Mouse (Mus musculus): ENCODE data around the gene Paqr9. TPM values are rescaled to one million over a fixed set of nuclear protein-coding genes. Genes with fewer than 3 reads are reported as not detected.
"Not testable (repeated sequence)": the region's sequence is repeated elsewhere in the genome, so short reads cannot be mapped to it uniquely, and the experiment has no call there.

Paqr9 gene
- polyA plus RNA-seq (2016; fragmentation: Nextera tagmentation; extraction: Ambion mirVana), result 0.20 and 0.31 TPM in 2 replicates

GRCm38 (mm10) chr9:95559059-95559935, at the start of gene Paqr9:
Paqr9 (plus strand) TSS chr9:95559657.
- no peaks in the 10 kb centered on the region for H3K9me3 ChIP-seq
- ATAC-seq (ENCODE audit: insufficient number of reproducible peaks, insufficient read depth, low FRiP score, low TSS enrichment, low read depth), result peak; percentile 64
- peaks cover 10% of the 10 kb centered on the region for H3K4me1 ChIP-seq (replicated peaks)
- WGBS, result 2% methylated on average over 67 of the region's 118 CpGs
- H3K27ac ChIP-seq, result no peak within 1 kb of the TSS
- no peaks in the 10 kb centered on the region for H3K36me3 ChIP-seq
- H3K9ac ChIP-seq (replicated peaks), result peak within 1 kb of the TSS; percentile 66
- peak within 1 kb of the TSS; percentile 97 for H3K4me2 ChIP-seq
- H3K27me3 ChIP-seq, result peaks cover 86% of the 10 kb centered on the region
- peak within 1 kb of the TSS; percentile 61 for H3K4me3 ChIP-seq (replicated peaks)

- peak; percentile 18; the same call in 1 of the 2 replicates for ATAC-seq (ENCODE audit: insufficient number of reproducible peaks, insufficient read depth, low FRiP score, low TSS enrichment, low read depth)
- Histone ChIP-seq H3K4me2 (peak overlapping the region; percentile 88), H3K4me3 (replicated peaks) (peak overlapping the region; percentile 96), H3K4me1 (replicated peaks) (peaks cover 18% of the 10 kb centered on the region), H3K36me3 (no peaks in the 10 kb centered on the region), H3K27me3 (no peaks in the 10 kb centered on the region), H3K27ac (peak overlapping the region; percentile 92; the same call in 1 of the 2 replicates), H3K9me3 (no peaks in the 10 kb centered on the region), H3K9ac (replicated peaks) (peak overlapping the region; percentile 93)
- 5% methylated on average over 21 of the region's 21 CpGs for WGBS
Measured at GRCm38 (mm10) chr9:95510693-95511404, 48.6 kb upstream of the Paqr9 start.

- ATAC-seq (ENCODE audit: insufficient number of reproducible peaks, insufficient read depth, low FRiP score, low TSS enrichment, low read depth), result peak; percentile 91
- Histone ChIP-seq H3K27ac (peak within 1 kb of the TSS; percentile 92), H3K4me2 (peak within 1 kb of the TSS; percentile 88), H3K4me3 (replicated peaks) (peak within 1 kb of the TSS; percentile 96), H3K9me3 (no peaks in the 10 kb centered on the region), H3K4me1 (replicated peaks) (peaks cover 18% of the 10 kb centered on the region), H3K36me3 (no peaks in the 10 kb centered on the region), H3K27me3 (no peaks in the 10 kb centered on the region), H3K9ac (replicated peaks) (peak within 1 kb of the TSS; percentile 93)
- WGBS, result under 1% methylated on average over 74 of the region's 74 CpGs
Measured at GRCm38 (mm10) chr9:95511472-95512330, 47.8 kb upstream of the Paqr9 start, which contains the start of gene U2surp. U2surp (minus strand) TSS chr9:95511996.

- Histone ChIP-seq H3K4me3 (replicated peaks) (peak overlapping the region; percentile 96), H3K4me2 (peak overlapping the region; percentile 88), H3K9ac (replicated peaks) (peak overlapping the region; percentile 59), H3K27ac (peak overlapping the region; percentile 92), H3K27me3 (no peaks in the 10 kb centered on the region), H3K36me3 (no peaks in the 10 kb centered on the region), H3K9me3 (no peaks in the 10 kb centered on the region), H3K4me1 (replicated peaks) (peaks cover 18% of the 10 kb centered on the region)
- ATAC-seq (ENCODE audit: insufficient number of reproducible peaks, insufficient read depth, low FRiP score, low TSS enrichment, low read depth), result peak; percentile 32
- WGBS, result 25% methylated on average over 15 of the region's 15 CpGs
Measured at GRCm38 (mm10) chr9:95512331-95513030, 47.0 kb upstream of the Paqr9 start.

- 93% methylated on average over 2 of the region's 2 CpGs for WGBS
- Histone ChIP-seq H3K9me3 (no peaks in the 10 kb centered on the region), H3K36me3 (no peaks in the 10 kb centered on the region), H3K9ac (replicated peaks) (no peak overlapping the region), H3K27ac (no peak overlapping the region), H3K4me3 (replicated peaks) (no peak overlapping the region), H3K4me1 (replicated peaks) (peaks cover 18% of the 10 kb centered on the region), H3K4me2 (no peak overlapping the region), H3K27me3 (no peaks in the 10 kb centered on the region)
- ATAC-seq (ENCODE audit: insufficient number of reproducible peaks, insufficient read depth, low FRiP score, low TSS enrichment, low read depth), result no peak
Measured at GRCm38 (mm10) chr9:95513776-95514175, 45.7 kb upstream of the Paqr9 start.

- H3K4me1 ChIP-seq (replicated peaks), result peaks cover 18% of the 10 kb centered on the region
- not testable (repeated sequence) for H3K27me3 ChIP-seq; H3K36me3 ChIP-seq; H3K4me2 ChIP-seq; H3K9me3 ChIP-seq; ATAC-seq (ENCODE audit: insufficient number of reproducible peaks, insufficient read depth, low FRiP score, low TSS enrichment, low read depth); H3K9ac ChIP-seq (replicated peaks); H3K27ac ChIP-seq; H3K4me3 ChIP-seq (replicated peaks)
- WGBS, result 92% methylated on average over 3 of the region's 3 CpGs
Measured at GRCm38 (mm10) chr9:95514361-95514760, 45.1 kb upstream of the Paqr9 start.

GRCm38 (mm10) chr9:95520563-95520962, 38.9 kb upstream of the Paqr9 start:
- H3K4me3 ChIP-seq (replicated peaks), result no peak overlapping the region
- WGBS, result 84% methylated on average over 5 of the region's 5 CpGs

GRCm38 (mm10) chr9:95521031-95521430, 38.4 kb upstream of the Paqr9 start:
- H3K36me3 ChIP-seq, result no peaks in the 10 kb centered on the region
- no peak for ATAC-seq (ENCODE audit: insufficient number of reproducible peaks, insufficient read depth, low FRiP score, low TSS enrichment, low read depth)
- no peaks in the 10 kb centered on the region for H3K4me1 ChIP-seq (replicated peaks)
- H3K27me3 ChIP-seq, result no peaks in the 10 kb centered on the region
- no peak overlapping the region for H3K9ac ChIP-seq (replicated peaks)
- H3K4me3 ChIP-seq (replicated peaks), result no peak overlapping the region
- H3K27ac ChIP-seq, result no peak overlapping the region
- no peaks in the 10 kb centered on the region for H3K9me3 ChIP-seq
- WGBS, result 90% methylated on average over 8 of the region's 8 CpGs
- H3K4me2 ChIP-seq, result no peak overlapping the region

More at GRCm38 (mm10) chr9:95520563-95520962, 38.9 kb upstream of the Paqr9 start:
- H3K27ac ChIP-seq, result no peak overlapping the region
- no peak overlapping the region for H3K4me2 ChIP-seq
- H3K9ac ChIP-seq (replicated peaks), result no peak overlapping the region
- ATAC-seq (ENCODE audit: insufficient number of reproducible peaks, insufficient read depth, low FRiP score, low TSS enrichment, low read depth), result no peak
- no peaks in the 10 kb centered on the region for H3K4me1 ChIP-seq (replicated peaks)
- H3K27me3 ChIP-seq, result no peaks in the 10 kb centered on the region
- no peaks in the 10 kb centered on the region for H3K36me3 ChIP-seq
- no peaks in the 10 kb centered on the region for H3K9me3 ChIP-seq

- Histone ChIP-seq H3K27ac (no peak overlapping the region), H3K9me3 (no peaks in the 10 kb centered on the region), H3K4me2 (no peak overlapping the region), H3K4me3 (replicated peaks) (no peak overlapping the region), H3K4me1 (replicated peaks) (no peaks in the 10 kb centered on the region), H3K27me3 (no peaks in the 10 kb centered on the region), H3K9ac (replicated peaks) (no peak overlapping the region), H3K36me3 (no peaks in the 10 kb centered on the region)
- WGBS, result 52% methylated on average over 10 of the region's 10 CpGs
- no peak for ATAC-seq (ENCODE audit: insufficient number of reproducible peaks, insufficient read depth, low FRiP score, low TSS enrichment, low read depth)
Measured at GRCm38 (mm10) chr9:95521566-95521965, 37.9 kb upstream of the Paqr9 start.

GRCm38 (mm10) chr9:95522561-95522960, 36.9 kb upstream of the Paqr9 start:
- Histone ChIP-seq H3K9me3 (no peaks in the 10 kb centered on the region), H3K9ac (replicated peaks) (no peak overlapping the region), H3K36me3 (no peaks in the 10 kb centered on the region), H3K4me1 (replicated peaks) (no peaks in the 10 kb centered on the region), H3K27ac (no peak overlapping the region), H3K4me2 (no peak overlapping the region), H3K27me3 (no peaks in the 10 kb centered on the region), H3K4me3 (replicated peaks) (no peak overlapping the region)
- WGBS, result 75% methylated on average over 2 of the region's 2 CpGs
- ATAC-seq (ENCODE audit: insufficient number of reproducible peaks, insufficient read depth, low FRiP score, low TSS enrichment, low read depth), result no peak
